Mouse (Mus musculus) T-cell, adult 2 months (primary cell): ENCODE measurements around the gene Tmem203.

Source experiments
- DNase-seq: peaks from one replicate; pipeline ENCODE4 v3.0.0; 2022; ENCODE audit warnings: low spot score

Tmem203 gene

GRCm38 (mm10) chr2:25263623-25264285 lies 8.5 kb downstream of the Tmem203 start:
- no peak for DNase-seq

GRCm38 (mm10) chr2:25264286-25264660 lies 9.0 kb downstream of the Tmem203 start:
- DNase-seq, result no peak

- no peak for DNase-seq
Measured at GRCm38 (mm10) chr2:25264851-25265250, 9.6 kb downstream of the Tmem203 start.

GRCm38 (mm10) chr2:25265897-25266656 lies 10.8 kb downstream of the Tmem203 start:
- no peak for DNase-seq

- no peak for DNase-seq
Measured at GRCm38 (mm10) chr2:25266720-25267119, 11.5 kb downstream of the Tmem203 start.

GRCm38 (mm10) chr2:25267241-25267640 lies 12.0 kb downstream of the Tmem203 start:
- no peak for DNase-seq

- DNase-seq, result no peak
Measured at GRCm38 (mm10) chr2:25267746-25268309, 12.6 kb downstream of the Tmem203 start.

GRCm38 (mm10) chr2:25271827-25272511 lies 16.7 kb downstream of the Tmem203 start, which contains the start of the genes Ssna1 and Anapc2:
Gene Ssna1 (minus strand): TSS chr2:25272438.
Gene Anapc2 (plus strand): TSS chr2:25272478.
- peak; percentile 97 for DNase-seq

- DNase-seq, result no peak
Measured at GRCm38 (mm10) chr2:25272515-25272914, 17.3 kb downstream of the Tmem203 start.

- DNase-seq, result no peak
Measured at GRCm38 (mm10) chr2:25273010-25273409, 17.8 kb downstream of the Tmem203 start.

GRCm38 (mm10) chr2:25278928-25279882 lies 24.0 kb downstream of the Tmem203 start:
- DNase-seq, result peak; percentile 76

GRCm38 (mm10) chr2:25285551-25285950 lies 30.3 kb downstream of the Tmem203 start:
- DNase-seq, result no peak

GRCm38 (mm10) chr2:25286314-25286713 lies 31.1 kb downstream of the Tmem203 start:
- DNase-seq, result no peak

GRCm38 (mm10) chr2:25286837-25287636 lies 31.8 kb downstream of the Tmem203 start:
- no peak for DNase-seq

- DNase-seq, result no peak
Measured at GRCm38 (mm10) chr2:25287927-25288649, 32.8 kb downstream of the Tmem203 start, which contains the start of gene Tmem210. Gene Tmem210 (plus strand): TSS chr2:25288145.

GRCm38 (mm10) chr2:25288734-25289345 lies 33.6 kb downstream of the Tmem203 start:
- DNase-seq, result no peak

GRCm38 (mm10) chr2:25289651-25290050 lies 34.4 kb downstream of the Tmem203 start, which contains the start of gene Lrrc26:
Gene Lrrc26 (plus strand): TSS chr2:25289915.
- no peak for DNase-seq

- DNase-seq, result no peak
Measured at GRCm38 (mm10) chr2:25290101-25290815, 35.0 kb downstream of the Tmem203 start.

GRCm38 (mm10) chr2:25290816-25291130 lies 35.5 kb downstream of the Tmem203 start:
- no peak for DNase-seq
